Mouse (Mus musculus): ENCODE results near the gene Cenpw.

The Cenpw gene

DNA sequence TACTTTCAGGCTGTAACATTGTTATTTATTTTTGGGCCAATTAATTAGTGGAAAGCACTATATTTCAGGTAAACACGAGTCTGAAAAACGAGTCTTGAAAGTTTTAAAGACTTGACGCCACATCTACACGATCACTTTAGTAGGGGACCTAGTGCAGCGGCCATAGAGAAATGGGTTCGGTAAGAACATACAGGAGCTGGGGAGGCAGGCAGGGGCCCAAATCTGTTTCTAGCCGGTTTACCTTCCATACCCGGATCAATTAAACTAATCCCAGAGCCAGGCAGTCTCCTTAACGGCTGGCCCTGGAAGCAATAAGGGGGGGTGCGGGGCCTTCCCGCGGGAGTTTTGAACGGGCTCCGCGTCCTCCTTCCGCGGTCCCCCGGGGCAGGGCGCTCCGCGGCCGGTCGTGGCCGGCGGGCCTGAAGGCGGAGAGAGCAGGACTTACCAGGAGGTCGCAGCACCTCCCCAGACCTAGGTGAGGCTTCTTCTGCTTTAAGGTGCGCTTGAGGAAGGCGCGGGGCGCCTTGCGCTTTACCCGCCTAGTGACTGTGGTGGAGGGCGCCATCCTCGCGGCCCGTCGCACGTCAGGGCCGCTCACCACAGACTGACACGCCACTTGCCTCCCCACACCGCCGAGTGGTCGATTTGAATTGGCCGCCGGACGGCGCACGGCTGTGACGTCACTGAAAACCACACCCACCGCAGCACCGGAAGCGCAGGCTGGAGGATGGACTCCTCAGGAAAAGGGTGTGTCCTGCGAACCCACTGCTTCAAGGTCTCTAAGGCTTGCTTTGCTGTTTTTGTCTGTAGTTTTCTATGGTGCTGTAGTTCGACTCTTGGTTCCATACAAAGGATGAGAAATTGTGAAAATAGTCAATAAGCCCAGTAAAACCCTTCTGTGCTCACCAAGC lies at the start of gene Cenpw:
Gene Cenpw (minus strand): TSS at position 645 of the 911 bp plus-strand sequence.
- peak; percentile 90 to 92 for DNase-seq

DNA sequence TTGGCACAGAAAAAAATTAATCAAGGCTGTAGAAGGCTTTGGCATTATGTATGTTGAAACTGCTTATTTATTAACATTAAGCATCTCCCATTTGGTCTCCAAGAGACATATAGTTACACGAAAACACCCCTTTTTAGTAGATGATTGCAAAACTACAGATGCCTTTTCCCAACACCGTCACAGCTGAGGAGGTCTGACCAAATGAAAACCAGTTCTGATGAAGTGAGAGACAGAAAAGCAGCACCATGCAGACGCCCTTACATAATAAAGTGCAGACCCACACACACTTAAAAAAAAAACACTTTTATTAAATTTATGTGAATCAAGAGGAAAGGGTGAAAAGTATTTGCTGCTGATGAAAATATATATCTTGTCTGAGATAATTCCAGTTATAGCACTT lies 49.3 kb upstream of the Cenpw start:
- DNase-seq = no peak

DNA sequence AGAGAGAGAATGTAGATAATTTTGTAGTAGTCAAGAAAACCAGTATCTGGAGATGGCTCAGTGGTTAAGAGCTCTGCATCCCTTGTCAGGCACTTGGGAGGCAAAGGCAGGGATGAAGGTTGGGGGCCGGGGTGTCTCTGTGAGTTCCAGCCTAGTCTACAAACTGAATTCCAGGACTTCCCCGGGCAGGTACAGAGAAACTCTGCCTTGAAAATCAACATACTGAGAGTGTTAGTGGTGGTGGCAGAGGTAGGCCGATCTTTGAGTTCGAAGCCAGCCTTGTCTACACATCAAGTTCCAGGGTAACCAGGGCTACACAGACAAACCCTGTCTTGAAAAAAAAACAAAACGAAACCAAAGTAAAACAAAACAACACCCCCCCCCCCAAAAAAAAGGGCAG lies 859 bp downstream of the Cenpw start:
- no peak for DNase-seq

DNA sequence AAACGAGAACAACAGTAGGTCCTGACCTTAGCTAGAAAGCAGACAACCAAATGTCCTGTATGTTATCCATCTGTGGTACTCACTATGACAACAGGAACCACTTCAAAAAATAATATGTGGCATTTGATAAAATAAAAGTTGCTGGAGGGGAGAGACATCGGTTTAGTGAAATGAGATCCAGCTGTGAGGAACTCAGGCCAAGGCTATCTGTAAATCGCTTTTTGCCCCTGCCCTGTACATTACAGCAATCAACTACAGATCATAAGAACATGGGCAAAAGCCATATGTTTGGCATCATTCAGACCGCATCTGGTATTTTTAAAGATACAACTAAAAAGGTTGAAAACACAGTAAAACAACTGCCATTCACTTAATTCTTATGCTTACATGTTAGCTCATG lies 32.7 kb downstream of the Cenpw start:
- DNase-seq = no peak
